Mouse (Mus musculus): Measurements from ENCODE around the gene Tsnaxip1. TPM values are rescaled to one million over a fixed set of nuclear protein-coding genes. Genes with fewer than 3 reads are reported as not detected.
A peak's percentile ranks its signal among the peaks of the same experiment; 100 is the strongest.
"Not testable (repeated sequence)": the region's sequence is repeated elsewhere in the genome, so short reads cannot be mapped to it uniquely, and the experiment has no call there.

Tsnaxip1 gene
- total and polyA plus RNA-seq, 2 experiments from 2014 or later: 0.16 to 0.62 TPM

- no peak for ATAC-seq (ENCODE audit: low FRiP score)
- 100% methylated on average over 1 of the region's 1 CpGs for WGBS
These were observed 6.6 kb upstream of the Tsnaxip1 start for GRCm38 (mm10) chr8:105820925-105821324.

DNA sequence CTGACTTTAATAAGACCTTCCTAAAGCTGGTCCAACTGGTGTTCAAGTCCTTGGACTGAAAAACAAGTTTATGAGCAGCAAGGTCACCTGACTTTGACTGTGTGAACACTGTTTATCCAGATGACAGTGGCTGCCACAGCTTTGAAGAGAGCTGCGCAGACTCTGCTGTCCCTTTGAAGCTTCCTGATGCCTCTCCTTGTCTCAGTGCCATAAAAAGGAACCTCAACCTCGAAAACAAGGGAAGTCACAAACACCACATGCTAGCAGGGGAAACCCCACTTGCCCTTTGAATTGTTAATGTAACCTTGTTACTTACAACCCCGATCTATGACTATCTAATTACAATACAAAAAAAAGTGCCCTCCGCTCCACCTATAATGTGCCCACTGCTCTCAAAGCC, 2.0 kb upstream of the Tsnaxip1 start:
- no peak overlapping the region for H3K27ac ChIP-seq (ENCODE audit: low read depth, low read length)
- H3K4me1 ChIP-seq (ENCODE audit: insufficient read depth, low read length): peaks cover 10% of the 10 kb centered on the region
- no peaks in the 10 kb centered on the region for H3K27me3 ChIP-seq (ENCODE audit: insufficient read depth, low read length)
- ATAC-seq (ENCODE audit: low FRiP score) (no peak), DNase-seq (ENCODE audit: low spot score) (no peak)
- WGBS: 83% methylated on average over 4 of the region's 4 CpGs
- H3K36me3 ChIP-seq (ENCODE audit: insufficient read depth, low read length): peaks cover 14% of the 10 kb centered on the region
- H3K9ac ChIP-seq (replicated peaks; ENCODE audit: low read length, poor library complexity, severe bottlenecking): 0 out of 2 replicates have a peak overlapping the region, but pooled peaks have one; percentile 91
- TF ChIP-seq CTCF (IDR thresholded peaks at IDR 0.05): no peak
- no peak overlapping the region for H3K4me3 ChIP-seq (ENCODE audit: low read depth, low read length)
- H3K4me2 ChIP-seq (ENCODE audit: low read depth, low read length, poor library complexity, severe bottlenecking): peak overlapping the region; percentile 96
- no peaks in the 10 kb centered on the region for H3K9me3 ChIP-seq (ENCODE audit: low read length)

More at GRCm38 (mm10) chr8:105820925-105821324, 6.6 kb upstream of the Tsnaxip1 start:
- Histone ChIP-seq H3K4me1 (ENCODE audit: insufficient read depth, low read length) (peaks cover 7% of the 10 kb centered on the region), H3K9ac (replicated peaks; ENCODE audit: low read length, poor library complexity, severe bottlenecking) (no peak overlapping the region), H3K27ac (ENCODE audit: low read depth, low read length) (no peak overlapping the region), H3K4me2 (ENCODE audit: low read depth, low read length, poor library complexity, severe bottlenecking) (no peak overlapping the region), H3K27me3 (ENCODE audit: insufficient read depth, low read length) (no peaks in the 10 kb centered on the region), H3K4me3 (ENCODE audit: low read depth, low read length) (no peak overlapping the region), H3K9me3 (ENCODE audit: low read length) (no peaks in the 10 kb centered on the region), H3K36me3 (ENCODE audit: insufficient read depth, low read length) (peaks cover 19% of the 10 kb centered on the region)
- TF ChIP-seq CTCF (IDR thresholded peaks at IDR 0.05): no peak
- DNase-seq (ENCODE audit: low spot score): no peak

GRCm38 (mm10) chr8:105826379-105826778, 1.2 kb upstream of the Tsnaxip1 start:
- peak overlapping the region; percentile 98 for H3K4me3 ChIP-seq (ENCODE audit: low read depth, low read length)
- peaks cover 10% of the 10 kb centered on the region for H3K4me1 ChIP-seq (ENCODE audit: insufficient read depth, low read length)
- H3K36me3 ChIP-seq (ENCODE audit: insufficient read depth, low read length): peaks cover 6% of the 10 kb centered on the region; the same call in 1 of the 2 replicates
- ATAC-seq (ENCODE audit: low FRiP score): no peak
- peak overlapping the region; percentile 91 for H3K9ac ChIP-seq (replicated peaks; ENCODE audit: low read length, poor library complexity, severe bottlenecking)
- no peaks in the 10 kb centered on the region for H3K27me3 ChIP-seq (ENCODE audit: insufficient read depth, low read length)
- WGBS: 8% methylated on average over 4 of the region's 4 CpGs
- TF ChIP-seq CTCF (IDR thresholded peaks at IDR 0.05): no peak
- H3K27ac ChIP-seq (ENCODE audit: low read depth, low read length): peak overlapping the region; percentile 62
- no peaks in the 10 kb centered on the region for H3K9me3 ChIP-seq (ENCODE audit: low read length)
- DNase-seq (ENCODE audit: low spot score): no peak
- peak overlapping the region; percentile 96 for H3K4me2 ChIP-seq (ENCODE audit: low read depth, low read length, poor library complexity, severe bottlenecking)

DNA sequence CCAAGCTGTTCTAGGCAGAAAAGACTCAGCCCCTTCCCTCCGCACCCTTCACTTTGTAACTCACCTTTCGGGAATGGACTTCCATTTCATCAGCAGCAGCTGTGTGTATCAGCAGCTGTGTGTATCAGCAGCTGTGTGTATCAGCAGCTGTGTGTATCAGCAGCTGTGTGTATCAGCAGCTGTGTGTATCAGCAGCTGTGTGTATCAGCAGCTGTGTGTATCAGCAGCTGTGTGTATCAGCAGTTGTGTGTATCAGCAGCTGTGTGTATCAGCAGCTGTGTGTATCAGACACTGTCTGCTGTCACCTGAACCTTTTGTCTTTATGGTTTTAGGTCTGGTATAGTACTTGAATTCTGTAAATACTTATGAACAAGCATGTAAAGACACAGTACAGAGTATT, 6.2 kb downstream of the Tsnaxip1 start:
- WGBS: 84% methylated on average over 2 of the region's 2 CpGs
- H3K9ac ChIP-seq (replicated peaks; ENCODE audit: low read length, poor library complexity, severe bottlenecking); H3K9me3 ChIP-seq (ENCODE audit: low read length); ATAC-seq (ENCODE audit: low FRiP score); H3K4me1 ChIP-seq (ENCODE audit: insufficient read depth, low read length); H3K4me2 ChIP-seq (ENCODE audit: low read depth, low read length, poor library complexity, severe bottlenecking); H3K36me3 ChIP-seq (ENCODE audit: insufficient read depth, low read length); H3K27ac ChIP-seq (ENCODE audit: low read depth, low read length); DNase-seq (ENCODE audit: low spot score); H3K4me3 ChIP-seq (ENCODE audit: low read depth, low read length); H3K27me3 ChIP-seq (ENCODE audit: insufficient read depth, low read length): not testable (repeated sequence)

- no peaks in the 10 kb centered on the region for H3K36me3 ChIP-seq (ENCODE audit: insufficient read depth, low read length)
- H3K4me1 ChIP-seq (ENCODE audit: insufficient read depth, low read length): no peaks in the 10 kb centered on the region
- ATAC-seq (ENCODE audit: low FRiP score): no peak
- H3K9ac ChIP-seq (replicated peaks; ENCODE audit: low read length, poor library complexity, severe bottlenecking): no peak overlapping the region
- no peak overlapping the region for H3K27ac ChIP-seq (ENCODE audit: low read depth, low read length)
- no peak overlapping the region for H3K4me3 ChIP-seq (ENCODE audit: low read depth, low read length)
- WGBS: 27% methylated on average over 11 of the region's 11 CpGs
- peak; percentile 56 for TF ChIP-seq CTCF (IDR thresholded peaks at IDR 0.05)
- DNase-seq (ENCODE audit: low spot score): no peak
- no peak overlapping the region for H3K4me2 ChIP-seq (ENCODE audit: low read depth, low read length, poor library complexity, severe bottlenecking)
- H3K9me3 ChIP-seq (ENCODE audit: low read length): no peaks in the 10 kb centered on the region
- H3K27me3 ChIP-seq (ENCODE audit: insufficient read depth, low read length): no peaks in the 10 kb centered on the region
These were observed 7.8 kb downstream of the Tsnaxip1 start for GRCm38 (mm10) chr8:105835318-105835717.

DNA sequence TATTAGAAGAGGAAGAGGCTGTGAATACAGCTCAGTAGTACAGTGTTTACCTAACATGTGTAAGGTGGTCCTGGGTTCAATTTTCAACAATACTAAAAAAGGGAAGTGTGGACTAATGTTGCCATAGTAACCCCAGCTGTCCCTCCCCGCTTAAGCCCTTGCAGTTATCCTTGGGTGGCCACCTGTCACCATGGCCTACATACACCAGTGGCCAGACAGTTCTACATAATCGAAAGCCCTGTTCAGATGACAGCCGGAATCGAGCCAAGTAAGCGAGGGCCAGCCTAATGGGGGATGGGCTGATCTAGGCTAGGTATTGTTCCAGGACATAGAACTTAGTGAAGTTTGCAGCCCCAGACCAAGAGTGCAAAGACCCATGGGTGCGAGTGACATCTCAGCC, 9.5 kb downstream of the Tsnaxip1 start:
- Histone ChIP-seq H3K27ac (ENCODE audit: low read depth, low read length) (no peak overlapping the region), H3K27me3 (ENCODE audit: insufficient read depth, low read length) (no peaks in the 10 kb centered on the region), H3K4me1 (ENCODE audit: insufficient read depth, low read length) (no peaks in the 10 kb centered on the region), H3K36me3 (ENCODE audit: insufficient read depth, low read length) (no peaks in the 10 kb centered on the region), H3K9ac (replicated peaks; ENCODE audit: low read length, poor library complexity, severe bottlenecking) (no peak overlapping the region), H3K4me2 (ENCODE audit: low read depth, low read length, poor library complexity, severe bottlenecking) (no peak overlapping the region), H3K9me3 (ENCODE audit: low read length) (no peaks in the 10 kb centered on the region), H3K4me3 (ENCODE audit: low read depth, low read length) (no peak overlapping the region)
- WGBS: 64% methylated on average over 6 of the region's 6 CpGs
- no peak for TF ChIP-seq CTCF (IDR thresholded peaks at IDR 0.05)
- DNase-seq (ENCODE audit: low spot score) (no peak), ATAC-seq (ENCODE audit: low FRiP score) (no peak)
